In the genomic region with DNA sequence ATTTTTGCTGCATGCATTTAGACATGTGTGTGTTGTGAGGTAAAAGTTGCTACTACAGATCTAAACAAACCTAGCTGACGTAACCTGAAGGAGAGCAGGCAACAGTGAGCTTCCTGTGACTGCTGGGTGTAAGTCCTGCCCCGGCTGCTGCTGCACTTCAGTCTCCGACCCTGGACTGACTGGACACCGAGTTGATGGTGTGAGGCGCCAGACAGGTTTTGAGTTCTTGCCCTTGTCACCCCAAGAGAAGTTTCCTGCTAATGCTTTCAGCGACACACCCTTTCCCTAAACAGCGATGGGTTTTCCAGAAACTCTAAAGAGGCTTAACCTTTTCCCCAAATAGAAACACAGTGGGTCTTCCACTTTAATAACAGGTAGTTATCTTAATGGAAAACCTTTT, we compare ENCODE assay signal across 22 mouse cellular contexts.
DNase-seq lines count a peak whose midpoint lies in the region; ATAC-seq and TF ChIP-seq lines count a peak whose summit lies in the region.
"Had no signal": no experiment of that assay in that cellular context is flagged by ENCODE, and none has a peak within 500 bp of the region (broad histone marks: within the 10 kb centered on the region; RNA-seq: fewer than 3 reads in every experiment).

No protein-coding gene starts in this region.

- no peak overlapping the region for H3K4me2 ChIP-seq in intestine, embryonic 16.5 days (ENCODE audit: low read depth, low read length)
- H3K4me2 ChIP-seq in intestine, postnatal 0 days (replicated peaks; ENCODE audit: low read depth) = no peak overlapping the region
- H3K4me2 ChIP-seq in kidney, embryonic 16.5 days (replicated peaks; ENCODE audit: low read depth, low read length) = no peak overlapping the region
- H3K4me2 ChIP-seq: forebrain, embryonic 13.5 days; hindbrain, embryonic 13.5 days; limb, embryonic 15.5 days; neural tube, embryonic 13.5 days had no signal

- no peak overlapping the region for H3K4me3 ChIP-seq in intestine, embryonic 16.5 days (ENCODE audit: low read length)
- no peak overlapping the region for H3K4me3 ChIP-seq in intestine, postnatal 0 days (ENCODE audit: low read depth, low read length)
- H3K4me3 ChIP-seq in kidney, embryonic 16.5 days (ENCODE audit: low read length) = no peak overlapping the region
- H3K4me3 ChIP-seq: forebrain, embryonic 13.5 days; hindbrain, embryonic 13.5 days; limb, embryonic 15.5 days; midbrain, embryonic 10.5 days; myocyte; neural tube, embryonic 13.5 days had no signal

- TF ChIP-seq CTCF in intestine, postnatal 0 days (IDR thresholded peaks at IDR 0.05; ENCODE audit: low read depth) = no peak

- H3K4me1 ChIP-seq in intestine, embryonic 16.5 days (ENCODE audit: control insufficient read depth, insufficient read depth, low read length) = 0 out of 2 replicates have a peak, but pooled peaks cover 9% of the 10 kb centered on the region
- peaks cover 5% of the 10 kb centered on the region; the same call in 1 of the 2 replicates for H3K4me1 ChIP-seq in intestine, postnatal 0 days (replicated peaks; ENCODE audit: control insufficient read depth, insufficient read depth, low read length)
- H3K4me1 ChIP-seq in kidney, embryonic 16.5 days (ENCODE audit: insufficient read depth, low read length) = peaks cover 29% of the 10 kb centered on the region
- H3K4me1 ChIP-seq: forebrain, embryonic 13.5 days had no signal

- 79% methylated on average over 7 of the region's 7 CpGs for WGBS in intestine, embryonic 16.5 days
- WGBS in intestine, postnatal 0 days = 62% methylated on average over 7 of the region's 7 CpGs
- WGBS in kidney, embryonic 16.5 days = 67% methylated on average over 7 of the region's 7 CpGs

- no peaks in the 10 kb centered on the region for H3K9me3 ChIP-seq in intestine, embryonic 16.5 days (ENCODE audit: control insufficient read depth, low read length)
- no peaks in the 10 kb centered on the region for H3K9me3 ChIP-seq in intestine, postnatal 0 days (ENCODE audit: control insufficient read depth)
- H3K9me3 ChIP-seq in kidney, embryonic 16.5 days (ENCODE audit: low read length) = no peaks in the 10 kb centered on the region
- H3K9me3 ChIP-seq: forebrain, embryonic 13.5 days; hindbrain, embryonic 13.5 days; limb, embryonic 15.5 days; midbrain, embryonic 10.5 days; neural tube, embryonic 13.5 days had no signal

- peak; percentile 51 for ATAC-seq in intestine, embryonic 16.5 days
- no peak for ATAC-seq in intestine, postnatal 0 days
- ATAC-seq in kidney, embryonic 16.5 days (ENCODE audit: low FRiP score, low TSS enrichment) = no peak
- ATAC-seq: forebrain, embryonic 13.5 days; inflammation-experienced regulatory T-cells, adult 6 months; midbrain, embryonic 16.5 days had no signal

- no peak overlapping the region for H3K9ac ChIP-seq in intestine, embryonic 16.5 days (ENCODE audit: low read depth, low read length)
- no peak overlapping the region for H3K9ac ChIP-seq in intestine, postnatal 0 days (ENCODE audit: low read depth, low read length)
- H3K9ac ChIP-seq in kidney, embryonic 16.5 days (replicated peaks; ENCODE audit: low read length) = no peak overlapping the region
- H3K9ac ChIP-seq: forebrain, embryonic 13.5 days; hindbrain, embryonic 13.5 days; limb, embryonic 15.5 days; neural tube, embryonic 13.5 days had no signal

- H3K36me3 ChIP-seq in intestine, embryonic 16.5 days (ENCODE audit: control insufficient read depth, insufficient read depth, low read length) = no peaks in the 10 kb centered on the region
- H3K36me3 ChIP-seq in intestine, postnatal 0 days (ENCODE audit: control insufficient read depth, insufficient read depth) = no peaks in the 10 kb centered on the region
- H3K36me3 ChIP-seq in kidney, embryonic 16.5 days (ENCODE audit: insufficient read depth, low read length) = no peaks in the 10 kb centered on the region
- H3K36me3 ChIP-seq: hindbrain, embryonic 13.5 days; limb, embryonic 15.5 days; midbrain, embryonic 10.5 days; neural tube, embryonic 13.5 days had no signal

- H3K27ac ChIP-seq in intestine, embryonic 16.5 days (ENCODE audit: low read length) = no peak overlapping the region
- no peak overlapping the region for H3K27ac ChIP-seq in intestine, postnatal 0 days (ENCODE audit: low read depth, low read length)
- H3K27ac ChIP-seq in kidney, embryonic 16.5 days (ENCODE audit: low read length) = no peak overlapping the region
- H3K27ac ChIP-seq: forebrain, embryonic 13.5 days; hindbrain, embryonic 13.5 days; limb, embryonic 15.5 days; midbrain, embryonic 10.5 days; neural tube, embryonic 13.5 days had no signal

- intact Hi-C loops in gastrocnemius, postnatal 14 days (cut with DNase I; ENCODE audit: low total_unique reads) = no loop called here

- peak; percentile 20 for DNase-seq in gastrocnemius, postnatal 25 days
- DNase-seq in gastrocnemius, postnatal 14 days = no peak
- DNase-seq in kidney, postnatal 25 days = peak; percentile 49 to 81
- peak; percentile 22 for DNase-seq in skeletal muscle tissue, adult 2 months (ENCODE audit: low read depth, low spot score)
- no peak for DNase-seq in cerebellum, postnatal 4 days (ENCODE audit: low spot score in 2 of 2)
- DNase-seq: cerebellum, adult 8-10 months; cerebellum, postnatal 36 days; left cerebral cortex, postnatal 4 days; retina, postnatal 1 day; right cerebral cortex, postnatal 25 days; thymus, postnatal 14 days had no signal

- H3K27me3 ChIP-seq in intestine, embryonic 16.5 days (replicated peaks; ENCODE audit: control insufficient read depth, insufficient read depth, low read length) = no peaks in the 10 kb centered on the region
- no peaks in the 10 kb centered on the region for H3K27me3 ChIP-seq in intestine, postnatal 0 days (replicated peaks; ENCODE audit: control insufficient read depth, insufficient read depth, low read length)
- H3K27me3 ChIP-seq in kidney, embryonic 16.5 days (ENCODE audit: insufficient read depth, low read length) = no peaks in the 10 kb centered on the region
- H3K27me3 ChIP-seq: forebrain, embryonic 13.5 days; hindbrain, embryonic 13.5 days; limb, embryonic 15.5 days; neural tube, embryonic 13.5 days had no signal

Comparison
In these comparisons a context has a peak if more than half of its experiments do, and no peak if none do; other contexts are left out.
1. DNase-seq: peak in gastrocnemius, postnatal 25 days (single experiment), kidney, postnatal 25 days (2 of 2) and skeletal muscle tissue, adult 2 months (single experiment); none in gastrocnemius, postnatal 14 days (single experiment) and cerebellum, postnatal 4 days (0 of 2).